Mouse (Mus musculus) liver, embryonic 14.5 days (tissue): Measurements from ENCODE around the gene Vav2. TPM values are rescaled to one million over a fixed set of nuclear protein-coding genes. Genes with fewer than 3 reads are reported as not detected.

Source experiments
- ATAC-seq: fragments of 200-750 bp; cut with Nextera tagmentation; 2 replicates; pipeline ENCODE4 v1.8.0; 2017; ENCODE audit warnings: moderate number of reproducible peaks, mild to moderate bottlenecking, moderate library complexity; ENCODE audit not compliant: insufficient read depth
- DNase-seq, 3 experiments: peaks; one replicate each; pipeline ENCODE4 v3.0.0-alpha.2; 2012 to 2013; ENCODE audit warnings: low read depth in 3 of 3, low spot score in 3 of 3
- H3K27ac ChIP-seq: fragments of 300-500 bp; sonication (generic); 2 replicates; pipeline ENCODE4 v1.5.1; 2014; ENCODE audit warnings: moderate library complexity, mild to moderate bottlenecking, control low read depth, inconsistent platforms
- H3K27me3 ChIP-seq: fragments of 300-500 bp; sonication (generic); 2 replicates; pipeline ENCODE4 v1.6.1; 2014; ENCODE audit warnings: mild to moderate bottlenecking, low read length, moderate library complexity; ENCODE audit not compliant: control insufficient read depth, insufficient read depth
- H3K36me3 ChIP-seq: fragments of 300-500 bp; sonication (generic); replicated peaks from 2 replicates; pipeline ENCODE4 v1.6.1; 2014; ENCODE audit warnings: low read depth; ENCODE audit not compliant: control insufficient read depth, insufficient read depth
- H3K4me1 ChIP-seq, 2 experiments: fragments of 200-500 bp in 1 of 2; fragments of 300-500 bp in 1 of 2; sonication (generic) in 1 of 2; replicated peaks; 2 replicates each; pipeline ENCODE4 v1.6.1; 2012 to 2014; ENCODE audit warnings: antibody characterized with exemption in 1 of 2, inconsistent platforms in 1 of 2, low read length in 1 of 2; ENCODE audit not compliant: control insufficient read depth in 2 of 2, insufficient read depth in 2 of 2
- H3K4me2 ChIP-seq: fragments of 300-500 bp; sonication (generic); 2 replicates; pipeline ENCODE4 v1.6.1; 2014; ENCODE audit warnings: low read depth, mild to moderate bottlenecking, control low read depth, moderate library complexity
- H3K4me3 ChIP-seq, 2 experiments: fragments of 200-500 bp in 1 of 2; fragments of 300-500 bp in 1 of 2; sonication (generic) in 1 of 2; 2 replicates each; pipeline ENCODE4 v1.5.1; 2012 to 2014; ENCODE audit warnings: low read depth in 2 of 2, low read length in 2 of 2, mild to moderate bottlenecking in 2 of 2, control low read depth in 1 of 2, inconsistent platforms in 1 of 2, moderate library complexity in 1 of 2; ENCODE audit not compliant: insufficient read depth in 1 of 2
- H3K9ac ChIP-seq: fragments of 300-500 bp; sonication (generic); replicated peaks from 2 replicates; pipeline ENCODE4 v1.6.1; 2014; ENCODE audit warnings: mild to moderate bottlenecking, control low read depth, moderate library complexity
- H3K9me3 ChIP-seq: fragments of 300-500 bp; sonication (generic); 2 replicates; pipeline ENCODE4 v1.6.1; 2016; ENCODE audit warnings: low read length, mixed read lengths; ENCODE audit not compliant: control insufficient read depth
- CTCF ChIP-seq: IDR thresholded peaks from 2 replicates; pipeline ENCODE4 v1.5.1; 2016; ENCODE audit warnings: antibody characterized with exemption, low read depth, control low read depth
- EP300 ChIP-seq: IDR thresholded peaks from 2 replicates; pipeline ENCODE4 v1.6.1; 2016; ENCODE audit warnings: antibody characterized with exemption, low read depth
- WGBS: fragments of 180-500 bp; shearing (Covaris S2); extraction: QIAGEN DNeasy Blood & Tissue Kit; methylation state at CpG from one replicate; pipeline ENCODE4 v1.1.7; 2014; ENCODE audit not compliant: insufficient replicate concordance; 5-methylcytosine and 5-hydroxymethylcytosine counted together
- polyA plus RNA-seq, 2 experiments: library from polyadenylated mRNA; depleted of rRNA in 1 of 2; stranded (reverse) in 1 of 2; unstranded in 1 of 2; fragments of >200 nt; fragmentation: Nextera tagmentation in 1 of 2; extraction: Ambion mirVana in 1 of 2; gene quantifications; 2 replicates each; pipeline versions ENCODE4 v1.2.1 to v1.2.3; 2012 to 2014

Gene Vav2
- polyA plus RNA-seq, 2 experiments: 2.8 to 5.8 TPM

GRCm38 (mm10) chr2:27237342-27237741 lies 189.5 kb downstream of the Vav2 start:
- Histone ChIP-seq H3K9ac (no peak overlapping the region), H3K27me3 (no peaks in the 10 kb centered on the region), H3K4me1 (peaks cover 0 to 4% of the 10 kb centered on the region in 2 experiments; a peak in 1 of 4 replicates), H3K4me3 (no peak overlapping the region), H3K36me3 (no peaks in the 10 kb centered on the region), H3K4me2 (no peak overlapping the region), H3K9me3 (no peaks in the 10 kb centered on the region), H3K27ac (no peak overlapping the region)
- WGBS: 19% methylated on average over 4 of the region's 4 CpGs
- ATAC-seq (0 out of 2 replicates have a peak, but pooled peaks have one; percentile 11), DNase-seq (peak in 2 of 3 experiments; percentile 20)
- TF ChIP-seq EP300 (no peak), CTCF (peak; percentile 89)

- peaks cover 0 to 9% of the 10 kb centered on the region in 2 experiments; a peak in 2 of 4 replicates for H3K4me1 ChIP-seq
- no peak overlapping the region for H3K27ac ChIP-seq
- H3K36me3 ChIP-seq: no peaks in the 10 kb centered on the region
- H3K9me3 ChIP-seq: no peaks in the 10 kb centered on the region
- no peaks in the 10 kb centered on the region for H3K27me3 ChIP-seq
- H3K4me3 ChIP-seq: no peak overlapping the region
- H3K9ac ChIP-seq: no peak overlapping the region
- DNase-seq: no peak
- no peak overlapping the region for H3K4me2 ChIP-seq
- 12% methylated on average over 3 of the region's 3 CpGs for WGBS
- TF ChIP-seq CTCF (peak; percentile 58), EP300 (no peak)
- no peak for ATAC-seq
These were observed 191.1 kb downstream of the Vav2 start for GRCm38 (mm10) chr2:27235729-27236128.

DNA sequence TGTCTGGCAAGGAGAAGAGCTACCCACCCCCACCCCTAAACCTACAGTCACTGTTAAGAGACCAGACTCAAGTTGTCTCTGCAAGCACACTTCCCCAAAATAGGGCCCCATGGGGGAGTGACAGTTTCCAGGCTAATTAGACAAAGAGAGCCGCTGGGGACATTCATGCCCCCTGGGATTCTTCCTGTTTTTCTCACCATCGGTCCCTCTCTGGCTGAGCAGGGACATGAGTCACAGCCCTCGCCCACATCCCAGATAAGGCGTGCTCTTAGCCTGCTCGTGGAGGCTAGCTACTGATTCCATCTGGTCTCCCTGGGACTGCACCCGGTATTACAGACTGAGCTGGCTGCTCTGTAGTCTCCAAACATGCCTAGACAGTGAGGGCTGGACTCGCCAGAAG lies 194.5 kb downstream of the Vav2 start:
- WGBS: 8% methylated on average over 7 of the region's 7 CpGs

DNA sequence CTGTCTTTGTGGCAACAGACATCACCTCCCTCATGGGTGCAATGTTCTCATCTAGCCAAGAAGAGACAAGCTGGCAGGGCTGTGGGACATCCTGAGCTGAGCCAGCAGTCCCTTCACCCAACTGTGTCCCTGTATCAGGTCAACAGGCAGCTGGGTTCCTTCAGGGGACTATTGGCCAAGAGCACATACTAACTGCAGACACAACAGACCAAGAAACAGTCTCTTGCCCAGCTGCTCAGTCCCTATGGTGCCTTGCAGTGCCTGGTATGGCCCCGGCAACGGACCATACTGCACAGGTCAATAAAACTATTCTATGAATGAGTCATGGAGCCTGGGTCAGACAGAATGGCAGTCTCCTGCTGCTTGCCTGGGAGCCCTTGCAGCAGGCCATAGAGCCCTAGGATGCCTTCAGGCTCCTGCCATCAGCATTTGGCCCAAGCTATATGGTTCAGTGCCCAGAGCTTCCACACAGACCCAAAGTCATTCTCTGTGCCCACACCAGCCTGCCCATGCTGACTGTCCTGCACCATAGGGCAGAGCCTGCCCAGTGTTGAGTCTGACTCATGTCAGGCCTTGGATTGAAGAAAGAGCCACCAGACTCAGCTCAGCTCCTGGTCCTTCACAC lies 197.2 kb downstream of the Vav2 start:
- Histone ChIP-seq H3K27me3 (no peaks in the 10 kb centered on the region), H3K4me2 (no peak overlapping the region), H3K9me3 (no peaks in the 10 kb centered on the region), H3K36me3 (no peaks in the 10 kb centered on the region), H3K4me3 (no peak overlapping the region), H3K9ac (no peak overlapping the region), H3K27ac (no peak overlapping the region), H3K4me1 (peaks cover 0 to 9% of the 10 kb centered on the region in 2 experiments; a peak in 2 of 4 replicates)
- no peak for DNase-seq
- no peak for ATAC-seq
- 63% methylated on average over 2 of the region's 2 CpGs for WGBS
- TF ChIP-seq CTCF (no peak), EP300 (no peak)

More for the DNA sequence above, 194.5 kb downstream of the Vav2 start:
- TF ChIP-seq EP300: no peak
- no peak for TF ChIP-seq CTCF
- H3K27ac ChIP-seq: no peak overlapping the region
- peaks cover 0 to 9% of the 10 kb centered on the region in 2 experiments; a peak in 2 of 4 replicates for H3K4me1 ChIP-seq
- H3K9ac ChIP-seq: no peak overlapping the region
- no peak overlapping the region for H3K4me2 ChIP-seq
- ATAC-seq (no peak), DNase-seq (peak in 1 of 3 experiments; percentile 47)
- no peak overlapping the region for H3K4me3 ChIP-seq
- H3K36me3 ChIP-seq: no peaks in the 10 kb centered on the region
- H3K27me3 ChIP-seq: no peaks in the 10 kb centered on the region
- H3K9me3 ChIP-seq: no peaks in the 10 kb centered on the region

GRCm38 (mm10) chr2:27228809-27229480 lies 197.9 kb downstream of the Vav2 start:
- no peak for DNase-seq
- Histone ChIP-seq H3K36me3 (no peaks in the 10 kb centered on the region), H3K9me3 (no peaks in the 10 kb centered on the region), H3K4me2 (no peak overlapping the region), H3K27me3 (no peaks in the 10 kb centered on the region), H3K9ac (no peak overlapping the region), H3K27ac (no peak overlapping the region), H3K4me1 (peaks cover 0 to 9% of the 10 kb centered on the region in 2 experiments; a peak in 2 of 4 replicates), H3K4me3 (no peak overlapping the region)
- TF ChIP-seq CTCF: no peak
- no peak for TF ChIP-seq EP300
- 53% methylated on average over 5 of the region's 5 CpGs for WGBS
- ATAC-seq: no peak
